ENCODE assay signal across 21 mouse cellular contexts in genomic region chr16:78481065-78481464, GRCm38 (mm10).
DNase-seq lines count a peak whose midpoint lies in the region; ATAC-seq and TF ChIP-seq lines count a peak whose summit lies in the region.
"Had no signal": no experiment of that assay in that cellular context is flagged by ENCODE, and none has a peak within 500 bp of the region (broad histone marks: within the 10 kb centered on the region; RNA-seq: fewer than 3 reads in every experiment).

No protein-coding gene starts in this region.

- H3K4me2 ChIP-seq in limb, embryonic 12.5 days = no peak overlapping the region
- H3K4me2 ChIP-seq: hindbrain, embryonic 12.5 days; liver, embryonic 12.5 days; midbrain, embryonic 12.5 days had no signal

- H3K4me1 ChIP-seq in limb, embryonic 12.5 days (replicated peaks) = peaks cover 3% of the 10 kb centered on the region; the same call in 1 of the 2 replicates
- 0 out of 2 replicates have a peak, but pooled peaks cover 4% of the 10 kb centered on the region for H3K4me1 ChIP-seq in limb, embryonic 10.5 days
- H3K4me1 ChIP-seq: forebrain, embryonic 10.5 days; hindbrain, embryonic 12.5 days; liver, embryonic 12.5 days; midbrain, embryonic 12.5 days had no signal

- no peak for TF ChIP-seq CTCF in brain, embryonic 14.5 days (IDR thresholded peaks at IDR 0.05; ENCODE audit: borderline replicate concordance, extremely low read depth, insufficient read depth, insufficient read length)

- intact Hi-C loops in gastrocnemius, postnatal 36 days (cut with DNase I) = no loop called here

- 30% methylated on average over 5 of the region's 5 CpGs for WGBS in limb, embryonic 12.5 days
- WGBS in limb, embryonic 10.5 days = 71% methylated on average over 5 of the region's 5 CpGs

- H3K27me3 ChIP-seq in limb, embryonic 12.5 days = no peaks in the 10 kb centered on the region
- H3K27me3 ChIP-seq in limb, embryonic 10.5 days (ENCODE audit: low read depth, poor library complexity, severe bottlenecking) = no peaks in the 10 kb centered on the region
- H3K27me3 ChIP-seq: hindbrain, embryonic 12.5 days; liver, embryonic 12.5 days; midbrain, embryonic 12.5 days; Patski had no signal

- no peak for TF ChIP-seq POLR2A in brain, embryonic 14.5 days (IDR thresholded peaks at IDR 0.05; ENCODE audit: borderline replicate concordance, extremely low read depth, insufficient read depth, insufficient read length, poor library complexity, severe bottlenecking)

- no peaks in the 10 kb centered on the region for H3K36me3 ChIP-seq in limb, embryonic 12.5 days
- H3K36me3 ChIP-seq in limb, embryonic 10.5 days = no peaks in the 10 kb centered on the region
- H3K36me3 ChIP-seq: forebrain, embryonic 10.5 days; hindbrain, embryonic 12.5 days; liver, embryonic 12.5 days; midbrain, embryonic 12.5 days had no signal

- no peaks in the 10 kb centered on the region for H3K9me3 ChIP-seq in limb, embryonic 12.5 days
- no peaks in the 10 kb centered on the region for H3K9me3 ChIP-seq in limb, embryonic 10.5 days (replicated peaks)
- H3K9me3 ChIP-seq: forebrain, embryonic 10.5 days; hindbrain, embryonic 12.5 days; liver, embryonic 12.5 days; midbrain, embryonic 12.5 days had no signal

- 0 out of 2 replicates have a peak overlapping the region, but pooled peaks have one; percentile 35 for H3K27ac ChIP-seq in limb, embryonic 12.5 days
- no peak overlapping the region; the same call in 1 of the 2 replicates for H3K27ac ChIP-seq in limb, embryonic 10.5 days
- H3K27ac ChIP-seq: forebrain, embryonic 10.5 days; hindbrain, embryonic 12.5 days; liver, embryonic 12.5 days; midbrain, embryonic 12.5 days; stomach, postnatal 0 days had no signal

- H3K4me3 ChIP-seq in limb, embryonic 12.5 days (replicated peaks) = no peak overlapping the region
- H3K4me3 ChIP-seq in limb, embryonic 10.5 days = no peak overlapping the region
- H3K4me3 ChIP-seq: forebrain, embryonic 10.5 days; hindbrain, embryonic 12.5 days; liver, embryonic 12.5 days; midbrain, embryonic 12.5 days had no signal

- DNase-seq in cerebellum, adult 9-11 months = no peak
- DNase-seq in gastrocnemius, postnatal 25 days = peak; percentile 6
- DNase-seq in gastrocnemius, postnatal 36 days = no peak
- DNase-seq in limb, embryonic 10.5 days (ENCODE audit: low spot score) = no peak
- DNase-seq in brain, embryonic 14.5 days (ENCODE audit: low read depth) = peak; percentile 17
- no peak for DNase-seq in spleen, postnatal 4 days (ENCODE audit: low spot score in 2 of 2)
- DNase-seq: adrenal gland, adult 8-10 months; cerebellum, adult 18-20 months; kidney, postnatal 10 days; left cerebral cortex, postnatal 4 days; lung, adult 18-20 months; lung, postnatal 10 days had no signal

- ATAC-seq in cerebellum, adult (ENCODE audit: insufficient number of reproducible peaks, low FRiP score, low TSS enrichment) = 0 out of 2 replicates have a peak, but pooled peaks have one; percentile 28
- ATAC-seq in limb, embryonic 12.5 days (ENCODE audit: insufficient number of reproducible peaks, insufficient read depth, low FRiP score, low TSS enrichment, low read depth) = no peak
- ATAC-seq: inflammation-experienced regulatory T-cells, adult 6 months; liver, embryonic 12.5 days; Patski had no signal

- no peak overlapping the region for H3K9ac ChIP-seq in limb, embryonic 12.5 days (replicated peaks)
- H3K9ac ChIP-seq: hindbrain, embryonic 12.5 days; liver, embryonic 12.5 days; midbrain, embryonic 12.5 days had no signal

Comparison
In these comparisons a context has a peak if more than half of its experiments do, and no peak if none do; other contexts are left out.
1. DNase-seq: peak in gastrocnemius, postnatal 25 days (single experiment) and brain, embryonic 14.5 days (single experiment); none in cerebellum, adult 9-11 months (single experiment), gastrocnemius, postnatal 36 days (0 of 2), limb, embryonic 10.5 days (single experiment) and spleen, postnatal 4 days (0 of 2).